8 mouse cellular contexts compared by ENCODE assay signal in the genomic region with DNA sequence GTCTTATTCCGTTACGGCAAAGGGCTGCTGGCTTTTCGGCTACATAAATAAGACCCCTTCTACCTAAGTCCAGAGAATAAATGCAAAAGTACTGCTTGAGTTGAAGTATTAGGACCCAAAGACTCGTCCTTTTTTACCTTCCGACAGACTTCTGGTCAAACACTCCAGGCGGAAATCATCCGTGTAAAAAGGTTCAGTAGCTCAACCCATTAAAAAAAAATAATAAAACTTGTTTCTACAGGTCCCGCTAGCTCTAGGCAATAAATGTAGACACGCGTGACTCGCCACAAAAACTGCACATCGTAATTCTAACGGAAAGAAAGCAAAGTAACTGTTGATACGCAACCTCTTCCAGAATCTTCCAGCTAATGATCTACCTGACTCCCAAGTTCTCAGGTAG. TPM values are rescaled to one million over a fixed set of nuclear protein-coding genes. Genes with fewer than 3 reads are reported as not detected.
A peak's percentile ranks its signal among the peaks of the same experiment; 100 is the strongest.
DNase-seq lines count a peak whose midpoint lies in the region; ATAC-seq and TF ChIP-seq lines count a peak whose summit lies in the region.

Rbm6 (minus strand) TSS at position 101 of the 400 bp plus-strand sequence.

- no peaks in the 10 kb centered on the region for H3K27me3 ChIP-seq in hindbrain, postnatal 0 days (ENCODE audit: insufficient read depth, low read length)

- DNase-seq in heart, adult 18-20 months, result no peak
- DNase-seq in heart, adult 9 months (ENCODE audit: low spot score in 2 of 2), result no peak
- DNase-seq in adrenal gland, adult 8-10 months, result no peak
- DNase-seq in gastrocnemius, adult 2 months, result no peak
- no peak for DNase-seq in hindbrain, postnatal 0 days (ENCODE audit: low spot score)
- DNase-seq in c-Kit-positive CD71-positive TER-119-positive erythroid progenitor cells, embryonic 14.5 days (ENCODE audit: low spot score), result no peak
- no peak for DNase-seq in spleen, postnatal 10 days (ENCODE audit: low spot score in 2 of 2)

- peak within 1 kb of the TSS; percentile 98 for H3K27ac ChIP-seq in gastrocnemius, adult 2 months
- H3K27ac ChIP-seq in hindbrain, postnatal 0 days, result peak within 1 kb of the TSS; percentile 97

- no peaks in the 10 kb centered on the region for H3K36me3 ChIP-seq in hindbrain, postnatal 0 days (ENCODE audit: insufficient read depth, low read length)

- peaks cover 9% of the 10 kb centered on the region for H3K4me1 ChIP-seq in hindbrain, postnatal 0 days (ENCODE audit: insufficient read depth, low read length)

- no peak for TF ChIP-seq CTCF in gastrocnemius, adult 2 months (IDR thresholded peaks at IDR 0.05)
- TF ChIP-seq CTCF in hindbrain, postnatal 0 days (IDR thresholded peaks at IDR 0.05; ENCODE audit: low read depth), result no peak

- ATAC-seq in hindbrain, postnatal 0 days, result no peak
- ATAC-seq in megakaryocyte, adult 5-6 weeks (ENCODE audit: poor library complexity, severe bottlenecking), result no peak

- WGBS in hindbrain, postnatal 0 days, result 8% methylated on average over 14 of the region's 14 CpGs

- H3K9me3 ChIP-seq in hindbrain, postnatal 0 days (ENCODE audit: low read length), result no peaks in the 10 kb centered on the region

- H3K9ac ChIP-seq in hindbrain, postnatal 0 days (replicated peaks; ENCODE audit: low read length), result peak within 1 kb of the TSS; percentile 98

- peak within 1 kb of the TSS; percentile 98 for H3K4me3 ChIP-seq in gastrocnemius, adult 2 months
- H3K4me3 ChIP-seq in hindbrain, postnatal 0 days (ENCODE audit: low read length), result peak within 1 kb of the TSS; percentile 100

- intact Hi-C loops in gastrocnemius, adult 2 months (cut with DNase I), result no loop called here

- peak within 1 kb of the TSS; percentile 91 for H3K4me2 ChIP-seq in hindbrain, postnatal 0 days (ENCODE audit: low read depth, low read length)

RNA-seq across cellular contexts. Expression of gene Rbm6, which starts in this region (rescaled TPM):
- 10 to 100 TPM; 25.1 to 25.2 TPM for total RNA-seq in heart, adult 18-20 months (2021)
- 10 to 100 TPM; 51.7 to 91.6 (median 58.9) TPM for total RNA-seq in adrenal gland, adult 8-10 months (2022)
- 10 to 100 TPM; 22.0 to 22.7 TPM for total RNA-seq in gastrocnemius, adult 2 months (2021)
- total RNA-seq in hindbrain, postnatal 0 days (2014; rRNA removed), result 58.4 and 62.3 TPM in 2 replicates
- polyA plus RNA-seq in hindbrain, postnatal 0 days (2015; fragmentation: Nextera tagmentation; extraction: Ambion mirVana), result 55.0 and 57.2 TPM in 2 replicates
- 42.2 and 55.9 TPM in 2 replicates for total RNA-seq in megakaryocyte, adult 5-6 weeks (2015)
- 117 and 119 TPM in 2 replicates for total RNA-seq in megakaryocyte, adult 5-6 weeks (2017)
